Mouse (Mus musculus) ES-E14 (cell line): Measurements from ENCODE around the gene Asz1.

Experiments
- CHD2 ChIP-seq: IDR thresholded peaks from 2 replicates; pipeline ENCODE4 v1.6.1; 2014; ENCODE audit warnings: mild to moderate bottlenecking, low read depth, low read length, inconsistent platforms
- HCFC1 ChIP-seq: IDR thresholded peaks from 2 replicates; pipeline ENCODE4 v1.6.1; 2012; ENCODE audit warnings: low read length, inconsistent platforms, borderline replicate concordance; ENCODE audit not compliant: insufficient read depth

DNA sequence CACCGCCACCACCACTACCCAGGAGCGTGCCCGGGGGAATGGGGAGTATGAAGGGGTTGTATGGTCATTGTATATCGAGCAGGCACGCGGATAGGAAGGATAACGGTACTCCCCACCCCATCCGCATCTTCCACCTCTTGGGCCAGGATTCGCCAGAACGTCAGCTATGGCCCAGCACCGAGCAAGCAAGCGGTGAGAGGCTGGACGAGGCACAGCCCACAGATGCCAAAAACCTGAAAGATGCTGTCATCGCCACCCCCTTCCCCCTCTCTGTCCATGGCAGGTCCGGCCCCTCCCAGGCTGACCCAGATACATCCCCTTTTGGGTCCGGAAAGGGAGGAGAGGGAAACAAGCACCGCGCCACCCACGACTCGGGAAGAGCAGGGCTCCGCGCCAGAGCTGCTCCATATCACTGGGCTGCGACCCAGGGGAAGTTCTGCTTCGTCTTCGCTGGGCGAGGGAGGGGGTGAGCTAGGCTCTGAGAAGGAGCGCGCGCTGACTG, 77.3 kb downstream of the Asz1 start:
- TF ChIP-seq HCFC1 (no peak), CHD2 (no peak)
